Mouse (Mus musculus) stomach, postnatal 0 days (tissue): ENCODE data around the gene Rcor1. TPM values are rescaled to one million over a fixed set of nuclear protein-coding genes. Genes with fewer than 3 reads are reported as not detected.

Experiments used
- ATAC-seq: fragments of 200-750 bp; cut with Nextera tagmentation; 2 replicates; pipeline ENCODE4 v1.8.0; 2017; ENCODE audit not compliant: low FRiP score, low TSS enrichment
- DNase-seq: peaks from one replicate; pipeline ENCODE4 v3.0.0-alpha.2; 2016; ENCODE audit warnings: low spot score
- H3K27ac ChIP-seq: fragments of 300-500 bp; sonication (generic); replicated peaks from 2 replicates; pipeline ENCODE4 v1.5.1; 2014; ENCODE audit warnings: mild to moderate bottlenecking, control low read depth
- H3K27me3 ChIP-seq: fragments of 300-500 bp; sonication (generic); 2 replicates; pipeline ENCODE4 v1.6.1; 2014; ENCODE audit warnings: low read length; ENCODE audit not compliant: control insufficient read depth, insufficient read depth
- H3K36me3 ChIP-seq: fragments of 300-500 bp; sonication (generic); 2 replicates; pipeline ENCODE4 v1.6.1; 2014; ENCODE audit warnings: low read length, mixed read lengths; ENCODE audit not compliant: control insufficient read depth, insufficient read depth
- H3K4me1 ChIP-seq: fragments of 300-500 bp; sonication (generic); replicated peaks from 2 replicates; pipeline ENCODE4 v1.6.1; 2014; ENCODE audit warnings: antibody characterized with exemption; ENCODE audit not compliant: control insufficient read depth, insufficient read depth
- H3K4me2 ChIP-seq: fragments of 300-500 bp; sonication (generic); replicated peaks from 2 replicates; pipeline ENCODE4 v1.6.1; 2014; ENCODE audit warnings: low read depth, mild to moderate bottlenecking, control low read depth, moderate library complexity
- H3K4me3 ChIP-seq: fragments of 300-500 bp; sonication (generic); 2 replicates; pipeline ENCODE4 v1.5.1; 2014; ENCODE audit warnings: low read depth, low read length, control low read depth
- H3K9ac ChIP-seq: fragments of 300-500 bp; sonication (generic); 2 replicates; pipeline ENCODE4 v1.6.1; 2014; ENCODE audit warnings: mild to moderate bottlenecking, low read length, control low read depth, mixed read lengths
- H3K9me3 ChIP-seq: fragments of 300-500 bp; sonication (generic); 2 replicates; pipeline ENCODE4 v1.6.1; 2016; ENCODE audit warnings: low read length; ENCODE audit not compliant: control insufficient read depth
- CTCF ChIP-seq: IDR thresholded peaks from 2 replicates; pipeline ENCODE4 v1.5.1; 2016; ENCODE audit warnings: antibody characterized with exemption, low read depth, mild to moderate bottlenecking, moderate library complexity
- EP300 ChIP-seq: optimal IDR thresholded peaks from 2 replicates; pipeline ENCODE3; 2016; ENCODE audit warnings: antibody characterized with exemption
- WGBS: fragments of 180-500 bp; shearing (Covaris S2); extraction: QIAGEN DNeasy Blood & Tissue Kit; methylation state at CpG from one replicate; pipeline ENCODE4 v1.1.7; 2014; 5-methylcytosine and 5-hydroxymethylcytosine counted together
- polyA plus RNA-seq: library from polyadenylated mRNA; unstranded; fragments of >200 nt; fragmentation: Nextera tagmentation; extraction: Ambion mirVana; gene quantifications from 2 replicates; pipeline ENCODE4 v1.2.1, GENCODE M21; 2015

The Rcor1 gene
- 7.9 and 10.5 TPM in 2 replicates for polyA plus RNA-seq

GRCm38 (mm10) chr12:111038976-111039612, at the start of gene Rcor1:
Gene Rcor1 (plus strand): TSS chr12:111039351.
- peak; percentile 97 for ATAC-seq
- Histone ChIP-seq H3K9me3 (no peaks in the 10 kb centered on the region), H3K27me3 (no peaks in the 10 kb centered on the region), H3K9ac (peak within 1 kb of the TSS; percentile 96), H3K4me2 (peak within 1 kb of the TSS; percentile 97), H3K27ac (peak within 1 kb of the TSS; percentile 97), H3K4me3 (peak within 1 kb of the TSS; percentile 89), H3K36me3 (no peaks in the 10 kb centered on the region), H3K4me1 (no peaks in the 10 kb centered on the region)
- TF ChIP-seq CTCF (no peak), EP300 (no peak)
- DNase-seq, result peak; percentile 100
- WGBS, result under 1% methylated on average over 58 of the region's 76 CpGs

GRCm38 (mm10) chr12:110989409-110989808, 49.7 kb upstream of the Rcor1 start:
- DNase-seq (no peak), ATAC-seq (no peak)
- H3K27me3 ChIP-seq, result no peaks in the 10 kb centered on the region
- no peaks in the 10 kb centered on the region for H3K36me3 ChIP-seq
- 92% methylated on average over 3 of the region's 3 CpGs for WGBS
- no peaks in the 10 kb centered on the region for H3K4me1 ChIP-seq
- no peak overlapping the region for H3K27ac ChIP-seq
- H3K9ac ChIP-seq, result no peak overlapping the region
- no peaks in the 10 kb centered on the region for H3K9me3 ChIP-seq
- H3K4me2 ChIP-seq, result no peak overlapping the region
- H3K4me3 ChIP-seq, result no peak overlapping the region
- TF ChIP-seq EP300 (no peak), CTCF (no peak)

GRCm38 (mm10) chr12:110990500-110990899, 48.7 kb upstream of the Rcor1 start:
- WGBS, result 82% methylated on average over 7 of the region's 7 CpGs
- no peak overlapping the region for H3K9ac ChIP-seq
- no peak for DNase-seq

GRCm38 (mm10) chr12:110991361-110992127, 47.6 kb upstream of the Rcor1 start:
- peak overlapping the region; percentile 43 for H3K4me3 ChIP-seq
- no peaks in the 10 kb centered on the region for H3K36me3 ChIP-seq
- ATAC-seq (peak; percentile 91), DNase-seq (peak; percentile 90)
- no peaks in the 10 kb centered on the region for H3K27me3 ChIP-seq
- WGBS, result 6% methylated on average over 23 of the region's 23 CpGs
- peak overlapping the region; percentile 90 for H3K27ac ChIP-seq
- H3K9ac ChIP-seq, result peak overlapping the region; percentile 45
- TF ChIP-seq CTCF, result peak; percentile 81
- TF ChIP-seq EP300, result no peak
- H3K4me2 ChIP-seq, result peak overlapping the region; percentile 64
- no peaks in the 10 kb centered on the region for H3K4me1 ChIP-seq
- H3K9me3 ChIP-seq, result no peaks in the 10 kb centered on the region

More at GRCm38 (mm10) chr12:110990500-110990899, 48.7 kb upstream of the Rcor1 start:
- Histone ChIP-seq H3K36me3 (no peaks in the 10 kb centered on the region), H3K27ac (no peak overlapping the region), H3K9me3 (no peaks in the 10 kb centered on the region), H3K4me3 (no peak overlapping the region), H3K27me3 (no peaks in the 10 kb centered on the region), H3K4me1 (no peaks in the 10 kb centered on the region), H3K4me2 (no peak overlapping the region)
- TF ChIP-seq EP300 (no peak), CTCF (no peak)
- ATAC-seq, result no peak

GRCm38 (mm10) chr12:110992128-110992553, 47.0 kb upstream of the Rcor1 start:
- peak overlapping the region; percentile 90 for H3K27ac ChIP-seq
- no peaks in the 10 kb centered on the region for H3K27me3 ChIP-seq
- TF ChIP-seq CTCF (peak; percentile 98), EP300 (no peak)
- ATAC-seq, result peak; percentile 86
- no peaks in the 10 kb centered on the region for H3K9me3 ChIP-seq
- DNase-seq, result peak; percentile 94
- H3K4me2 ChIP-seq, result peak overlapping the region; percentile 64
- H3K36me3 ChIP-seq, result no peaks in the 10 kb centered on the region
- H3K4me3 ChIP-seq, result peak overlapping the region; percentile 43
- H3K9ac ChIP-seq, result peak overlapping the region; percentile 45
- under 1% methylated on average over 24 of the region's 24 CpGs for WGBS
- H3K4me1 ChIP-seq, result no peaks in the 10 kb centered on the region

- no peak for ATAC-seq
- Histone ChIP-seq H3K9me3 (no peaks in the 10 kb centered on the region), H3K27me3 (no peaks in the 10 kb centered on the region), H3K27ac (peak overlapping the region; percentile 90), H3K4me2 (peak overlapping the region; percentile 64), H3K4me3 (no peak overlapping the region; the same call in 1 of the 2 replicates), H3K36me3 (no peaks in the 10 kb centered on the region), H3K9ac (peak overlapping the region; percentile 45; the same call in 1 of the 2 replicates), H3K4me1 (no peaks in the 10 kb centered on the region)
- DNase-seq, result no peak
- 79% methylated on average over 12 of the region's 12 CpGs for WGBS
- no peak for TF ChIP-seq CTCF
- TF ChIP-seq EP300, result no peak
Observed at GRCm38 (mm10) chr12:110992771-110993170, 46.4 kb upstream of the Rcor1 start.
